Mouse (Mus musculus): ENCODE results near the gene Pgrmc2. TPM values are rescaled to one million over a fixed set of nuclear protein-coding genes. Genes with fewer than 3 reads are reported as not detected.
A peak's percentile ranks its signal among the peaks of the same experiment; 100 is the strongest.

Gene Pgrmc2
- polyA plus RNA-seq, 1 experiment from 2014 or later: 47.8 TPM

GRCm38 (mm10) chr3:41082520-41082884 lies 344 bp downstream of the Pgrmc2 start:
- under 1% methylated on average over 40 of the region's 43 CpGs for WGBS
- H3K27me3 ChIP-seq (ENCODE audit: control insufficient read depth, insufficient read depth, low read length): no peaks in the 10 kb centered on the region
- peak overlapping the region; percentile 74 for H3K4me2 ChIP-seq (ENCODE audit: low read depth, low read length)
- H3K9me3 ChIP-seq (replicated peaks; ENCODE audit: control insufficient read depth, low read length): no peaks in the 10 kb centered on the region
- H3K9ac ChIP-seq (ENCODE audit: low read length): peak overlapping the region; percentile 96
- H3K27ac ChIP-seq (ENCODE audit: low read length): peak overlapping the region; percentile 91
- H3K4me1 ChIP-seq (ENCODE audit: control insufficient read depth, insufficient read depth, low read length): peaks cover 9% of the 10 kb centered on the region
- H3K36me3 ChIP-seq (ENCODE audit: control insufficient read depth, insufficient read depth): peaks cover 2% of the 10 kb centered on the region; the same call in 1 of the 2 replicates
- H3K4me3 ChIP-seq (ENCODE audit: low read length): peak overlapping the region; percentile 98
- ATAC-seq (replicated peaks; ENCODE audit: extremely low read depth, insufficient read depth, low FRiP score): peak; percentile 15

- Histone ChIP-seq H3K4me3 (ENCODE audit: low read length) (peak overlapping the region; percentile 98), H3K27ac (ENCODE audit: low read length) (peak overlapping the region; percentile 91), H3K27me3 (ENCODE audit: control insufficient read depth, insufficient read depth, low read length) (no peaks in the 10 kb centered on the region), H3K9me3 (replicated peaks; ENCODE audit: control insufficient read depth, low read length) (no peaks in the 10 kb centered on the region), H3K36me3 (ENCODE audit: control insufficient read depth, insufficient read depth) (peaks cover 2% of the 10 kb centered on the region; the same call in 1 of the 2 replicates), H3K4me2 (ENCODE audit: low read depth, low read length) (peak overlapping the region; percentile 74), H3K9ac (ENCODE audit: low read length) (peak overlapping the region; percentile 96), H3K4me1 (ENCODE audit: control insufficient read depth, insufficient read depth, low read length) (peaks cover 9% of the 10 kb centered on the region)
- ATAC-seq (replicated peaks; ENCODE audit: extremely low read depth, insufficient read depth, low FRiP score): no peak
- WGBS: 4% methylated on average over 23 of the region's 23 CpGs
Measured at GRCm38 (mm10) chr3:41081474-41082301, 1.2 kb downstream of the Pgrmc2 start.

GRCm38 (mm10) chr3:41080724-41081123 lies 2.1 kb downstream of the Pgrmc2 start:
- Histone ChIP-seq H3K27me3 (ENCODE audit: control insufficient read depth, insufficient read depth, low read length) (no peaks in the 10 kb centered on the region), H3K9ac (ENCODE audit: low read length) (no peak overlapping the region), H3K27ac (ENCODE audit: low read length) (no peak overlapping the region), H3K4me2 (ENCODE audit: low read depth, low read length) (peak overlapping the region; percentile 74), H3K4me1 (ENCODE audit: control insufficient read depth, insufficient read depth, low read length) (peaks cover 14% of the 10 kb centered on the region), H3K4me3 (ENCODE audit: low read length) (peak overlapping the region; percentile 11), H3K9me3 (replicated peaks; ENCODE audit: control insufficient read depth, low read length) (no peaks in the 10 kb centered on the region), H3K36me3 (ENCODE audit: control insufficient read depth, insufficient read depth) (peaks cover 2% of the 10 kb centered on the region; the same call in 1 of the 2 replicates)
- no peak for ATAC-seq (replicated peaks; ENCODE audit: extremely low read depth, insufficient read depth, low FRiP score)
- 29% methylated on average over 3 of the region's 3 CpGs for WGBS

- no peak for ATAC-seq (replicated peaks; ENCODE audit: extremely low read depth, insufficient read depth, low FRiP score)
- no peaks in the 10 kb centered on the region for H3K27me3 ChIP-seq (ENCODE audit: control insufficient read depth, insufficient read depth, low read length)
- no peak overlapping the region for H3K9ac ChIP-seq (ENCODE audit: low read length)
- peaks cover 2% of the 10 kb centered on the region; the same call in 1 of the 2 replicates for H3K36me3 ChIP-seq (ENCODE audit: control insufficient read depth, insufficient read depth)
- H3K4me3 ChIP-seq (ENCODE audit: low read length): no peak overlapping the region
- H3K4me2 ChIP-seq (ENCODE audit: low read depth, low read length): no peak overlapping the region
- H3K27ac ChIP-seq (ENCODE audit: low read length): no peak overlapping the region
- 96% methylated on average over 2 of the region's 2 CpGs for WGBS
- H3K4me1 ChIP-seq (ENCODE audit: control insufficient read depth, insufficient read depth, low read length): peaks cover 28% of the 10 kb centered on the region
- no peaks in the 10 kb centered on the region for H3K9me3 ChIP-seq (replicated peaks; ENCODE audit: control insufficient read depth, low read length)
Measured at GRCm38 (mm10) chr3:41078673-41079072, 4.2 kb downstream of the Pgrmc2 start.

GRCm38 (mm10) chr3:41075376-41075775 lies 7.5 kb downstream of the Pgrmc2 start:
- no peak overlapping the region for H3K9ac ChIP-seq (ENCODE audit: low read length)
- ATAC-seq (replicated peaks; ENCODE audit: extremely low read depth, insufficient read depth, low FRiP score): 0 out of 2 replicates have a peak, but pooled peaks have one; percentile 54
- peak overlapping the region; percentile 29; the same call in 1 of the 2 replicates for H3K4me2 ChIP-seq (ENCODE audit: low read depth, low read length)
- no peaks in the 10 kb centered on the region for H3K27me3 ChIP-seq (ENCODE audit: control insufficient read depth, insufficient read depth, low read length)
- 41% methylated on average over 8 of the region's 8 CpGs for WGBS
- H3K27ac ChIP-seq (ENCODE audit: low read length): peak overlapping the region; percentile 67
- H3K36me3 ChIP-seq (ENCODE audit: control insufficient read depth, insufficient read depth): peaks cover 2% of the 10 kb centered on the region; the same call in 1 of the 2 replicates
- H3K4me1 ChIP-seq (ENCODE audit: control insufficient read depth, insufficient read depth, low read length): peaks cover 27% of the 10 kb centered on the region
- no peaks in the 10 kb centered on the region for H3K9me3 ChIP-seq (replicated peaks; ENCODE audit: control insufficient read depth, low read length)
- no peak overlapping the region for H3K4me3 ChIP-seq (ENCODE audit: low read length)

GRCm38 (mm10) chr3:41070519-41070918 lies 12.3 kb downstream of the Pgrmc2 start:
- 60% methylated on average over 2 of the region's 2 CpGs for WGBS
- ATAC-seq (replicated peaks; ENCODE audit: extremely low read depth, insufficient read depth, low FRiP score): peak; percentile 84
- H3K36me3 ChIP-seq (ENCODE audit: control insufficient read depth, insufficient read depth): peaks cover 22% of the 10 kb centered on the region
- peaks cover 22% of the 10 kb centered on the region for H3K4me1 ChIP-seq (ENCODE audit: control insufficient read depth, insufficient read depth, low read length)
- no peak overlapping the region for H3K9ac ChIP-seq (ENCODE audit: low read length)
- H3K9me3 ChIP-seq (replicated peaks; ENCODE audit: control insufficient read depth, low read length): no peaks in the 10 kb centered on the region
- H3K27me3 ChIP-seq (ENCODE audit: control insufficient read depth, insufficient read depth, low read length): no peaks in the 10 kb centered on the region
- H3K4me3 ChIP-seq (ENCODE audit: low read length): no peak overlapping the region
- no peak overlapping the region for H3K4me2 ChIP-seq (ENCODE audit: low read depth, low read length)
- no peak overlapping the region for H3K27ac ChIP-seq (ENCODE audit: low read length)

- Histone ChIP-seq H3K4me2 (ENCODE audit: low read depth, low read length) (no peak overlapping the region), H3K9me3 (replicated peaks; ENCODE audit: control insufficient read depth, low read length) (no peaks in the 10 kb centered on the region), H3K27ac (ENCODE audit: low read length) (no peak overlapping the region), H3K36me3 (ENCODE audit: control insufficient read depth, insufficient read depth) (peaks cover 29% of the 10 kb centered on the region), H3K27me3 (ENCODE audit: control insufficient read depth, insufficient read depth, low read length) (no peaks in the 10 kb centered on the region), H3K4me1 (ENCODE audit: control insufficient read depth, insufficient read depth, low read length) (no peaks in the 10 kb centered on the region), H3K4me3 (ENCODE audit: low read length) (no peak overlapping the region), H3K9ac (ENCODE audit: low read length) (no peak overlapping the region)
- no peak for ATAC-seq (replicated peaks; ENCODE audit: extremely low read depth, insufficient read depth, low FRiP score)
- WGBS: 88% methylated on average over 2 of the region's 2 CpGs
Measured at GRCm38 (mm10) chr3:41065320-41065719, 17.5 kb downstream of the Pgrmc2 start.

GRCm38 (mm10) chr3:41062758-41063157 lies 20.1 kb downstream of the Pgrmc2 start:
- H3K4me1 ChIP-seq (ENCODE audit: control insufficient read depth, insufficient read depth, low read length): peaks cover 7% of the 10 kb centered on the region
- 84% methylated on average over 2 of the region's 2 CpGs for WGBS
- H3K36me3 ChIP-seq (ENCODE audit: control insufficient read depth, insufficient read depth): peaks cover 20% of the 10 kb centered on the region
- no peak overlapping the region for H3K4me3 ChIP-seq (ENCODE audit: low read length)
- no peak overlapping the region for H3K9ac ChIP-seq (ENCODE audit: low read length)
- no peak for ATAC-seq (replicated peaks; ENCODE audit: extremely low read depth, insufficient read depth, low FRiP score)
- H3K4me2 ChIP-seq (ENCODE audit: low read depth, low read length): no peak overlapping the region
- no peaks in the 10 kb centered on the region for H3K27me3 ChIP-seq (ENCODE audit: control insufficient read depth, insufficient read depth, low read length)
- no peak overlapping the region for H3K27ac ChIP-seq (ENCODE audit: low read length)
- no peaks in the 10 kb centered on the region for H3K9me3 ChIP-seq (replicated peaks; ENCODE audit: control insufficient read depth, low read length)

- Histone ChIP-seq H3K27me3 (ENCODE audit: control insufficient read depth, insufficient read depth, low read length) (no peaks in the 10 kb centered on the region), H3K4me1 (ENCODE audit: control insufficient read depth, insufficient read depth, low read length) (peaks cover 7% of the 10 kb centered on the region), H3K9me3 (replicated peaks; ENCODE audit: control insufficient read depth, low read length) (no peaks in the 10 kb centered on the region), H3K9ac (ENCODE audit: low read length) (no peak overlapping the region), H3K27ac (ENCODE audit: low read length) (no peak overlapping the region), H3K4me3 (ENCODE audit: low read length) (no peak overlapping the region), H3K4me2 (ENCODE audit: low read depth, low read length) (no peak overlapping the region), H3K36me3 (ENCODE audit: control insufficient read depth, insufficient read depth) (peaks cover 14% of the 10 kb centered on the region)
- 77% methylated on average over 3 of the region's 3 CpGs for WGBS
- no peak for ATAC-seq (replicated peaks; ENCODE audit: extremely low read depth, insufficient read depth, low FRiP score)
Measured at GRCm38 (mm10) chr3:41061831-41062565, 20.8 kb downstream of the Pgrmc2 start.

Measured in heart, embryonic 16.5 days (tissue).